Mouse (Mus musculus) macrophage (primary cell): ENCODE measurements around the gene Ccdc34. TPM values are rescaled to one million over a fixed set of nuclear protein-coding genes. Genes with fewer than 3 reads are reported as not detected.

Source experiments
- H3K27ac ChIP-seq: fragments of 350-480 bp; formaldehyde crosslinking; 2 replicates; pipeline ENCODE4 v1.9.0; 2021
- H3K36me3 ChIP-seq: fragments of 350-480 bp; formaldehyde crosslinking; 2 replicates; pipeline ENCODE4 v1.9.0; 2021; ENCODE audit errors: inconsistent target
- H3K4me3 ChIP-seq: fragments of 350-480 bp; formaldehyde crosslinking; 2 replicates; pipeline ENCODE4 v1.9.0; 2021; ENCODE audit errors: inconsistent target
- H3K79me2 ChIP-seq: fragments of 350-480 bp; formaldehyde crosslinking; 2 replicates; pipeline ENCODE4 v1.9.0; 2021; ENCODE audit errors: inconsistent target
- WGBS: methylation state at CpG from one replicate; pipeline ENCODE4 v1.1.7; 2026; ENCODE audit warnings: inconsistent platforms; ENCODE audit not compliant: missing documents; 5-methylcytosine and 5-hydroxymethylcytosine counted together
- polyA plus RNA-seq: library from polyadenylated mRNA; stranded (reverse); fragments of 250-400 nt; gene quantifications from 3 replicates; pipeline ENCODE4 v1.2.4, GENCODE M21; 2018; ENCODE audit warnings: inconsistent platforms

Ccdc34 gene
- polyA plus RNA-seq, 1 experiment from 2014 or later: 9.4 TPM

GRCm38 (mm10) chr2:110168361-110168760 lies 150.7 kb downstream of the Ccdc34 start:
- Histone ChIP-seq H3K79me2 (no peaks in the 10 kb centered on the region), H3K27ac (no peak overlapping the region), H3K4me3 (no peak overlapping the region), H3K36me3 (no peaks in the 10 kb centered on the region)

- 53% methylated on average over 7 of the region's 7 CpGs for WGBS
Observed at GRCm38 (mm10) chr2:110172456-110172855, 154.8 kb downstream of the Ccdc34 start.

GRCm38 (mm10) chr2:110173818-110174247 lies 156.2 kb downstream of the Ccdc34 start:
- WGBS: 73% methylated on average over 7 of the region's 7 CpGs
- no peaks in the 10 kb centered on the region for H3K79me2 ChIP-seq

More at GRCm38 (mm10) chr2:110172456-110172855, 154.8 kb downstream of the Ccdc34 start:
- no peaks in the 10 kb centered on the region for H3K79me2 ChIP-seq
- no peaks in the 10 kb centered on the region for H3K36me3 ChIP-seq
- no peak overlapping the region for H3K27ac ChIP-seq
- no peak overlapping the region for H3K4me3 ChIP-seq

GRCm38 (mm10) chr2:110176761-110177400 lies 159.3 kb downstream of the Ccdc34 start:
- 60% methylated on average over 2 of the region's 2 CpGs for WGBS
- no peaks in the 10 kb centered on the region for H3K79me2 ChIP-seq
- H3K36me3 ChIP-seq: no peaks in the 10 kb centered on the region
- no peak overlapping the region for H3K27ac ChIP-seq
- no peak overlapping the region for H3K4me3 ChIP-seq

More at GRCm38 (mm10) chr2:110173818-110174247, 156.2 kb downstream of the Ccdc34 start:
- no peak overlapping the region for H3K27ac ChIP-seq
- no peaks in the 10 kb centered on the region for H3K36me3 ChIP-seq
- H3K4me3 ChIP-seq: no peak overlapping the region

GRCm38 (mm10) chr2:110177406-110177805 lies 159.8 kb downstream of the Ccdc34 start:
- no peak overlapping the region for H3K27ac ChIP-seq
- 14% methylated on average over 2 of the region's 2 CpGs for WGBS
- no peaks in the 10 kb centered on the region for H3K36me3 ChIP-seq
- no peak overlapping the region for H3K4me3 ChIP-seq
- no peaks in the 10 kb centered on the region for H3K79me2 ChIP-seq

GRCm38 (mm10) chr2:110177879-110178278 lies 160.3 kb downstream of the Ccdc34 start:
- 80% methylated on average over 7 of the region's 7 CpGs for WGBS
- Histone ChIP-seq H3K79me2 (no peaks in the 10 kb centered on the region), H3K36me3 (no peaks in the 10 kb centered on the region), H3K4me3 (no peak overlapping the region), H3K27ac (no peak overlapping the region)

GRCm38 (mm10) chr2:110179669-110180315 lies 162.2 kb downstream of the Ccdc34 start:
- H3K36me3 ChIP-seq: no peaks in the 10 kb centered on the region
- no peaks in the 10 kb centered on the region for H3K79me2 ChIP-seq
- H3K27ac ChIP-seq: no peak overlapping the region
- H3K4me3 ChIP-seq: no peak overlapping the region
- 8% methylated on average over 10 of the region's 10 CpGs for WGBS

GRCm38 (mm10) chr2:110180316-110180670 lies 162.7 kb downstream of the Ccdc34 start:
- 42% methylated on average over 7 of the region's 7 CpGs for WGBS

GRCm38 (mm10) chr2:110181666-110182065 lies 164.0 kb downstream of the Ccdc34 start:
- Histone ChIP-seq H3K27ac (no peak overlapping the region), H3K36me3 (no peaks in the 10 kb centered on the region), H3K79me2 (no peaks in the 10 kb centered on the region), H3K4me3 (no peak overlapping the region)
- WGBS: 78% methylated on average over 6 of the region's 6 CpGs

More at GRCm38 (mm10) chr2:110180316-110180670, 162.7 kb downstream of the Ccdc34 start:
- Histone ChIP-seq H3K4me3 (no peak overlapping the region), H3K36me3 (no peaks in the 10 kb centered on the region), H3K27ac (no peak overlapping the region), H3K79me2 (no peaks in the 10 kb centered on the region)

- H3K27ac ChIP-seq: no peak overlapping the region
- H3K36me3 ChIP-seq: no peaks in the 10 kb centered on the region
- H3K4me3 ChIP-seq: no peak overlapping the region
- no peaks in the 10 kb centered on the region for H3K79me2 ChIP-seq
- WGBS: 71% methylated on average over 6 of the region's 6 CpGs
Observed at GRCm38 (mm10) chr2:110182248-110182647, 164.6 kb downstream of the Ccdc34 start.

- Histone ChIP-seq H3K27ac (no peak overlapping the region), H3K36me3 (no peaks in the 10 kb centered on the region), H3K4me3 (no peak overlapping the region), H3K79me2 (no peaks in the 10 kb centered on the region)
- 82% methylated on average over 4 of the region's 4 CpGs for WGBS
Observed at GRCm38 (mm10) chr2:110182795-110183486, 165.3 kb downstream of the Ccdc34 start.

GRCm38 (mm10) chr2:110184071-110184470 lies 166.5 kb downstream of the Ccdc34 start:
- Histone ChIP-seq H3K27ac (no peak overlapping the region), H3K36me3 (no peaks in the 10 kb centered on the region), H3K79me2 (no peaks in the 10 kb centered on the region), H3K4me3 (no peak overlapping the region)
- WGBS: 100% methylated on average over 1 of the region's 1 CpGs

GRCm38 (mm10) chr2:110186427-110186980 lies 168.9 kb downstream of the Ccdc34 start:
- Histone ChIP-seq H3K4me3 (no peak overlapping the region), H3K27ac (no peak overlapping the region), H3K79me2 (no peaks in the 10 kb centered on the region), H3K36me3 (no peaks in the 10 kb centered on the region)
- WGBS: 43% methylated on average over 6 of the region's 6 CpGs

- WGBS: 81% methylated on average over 4 of the region's 4 CpGs
- H3K27ac ChIP-seq: no peak overlapping the region
- no peaks in the 10 kb centered on the region for H3K79me2 ChIP-seq
- no peaks in the 10 kb centered on the region for H3K36me3 ChIP-seq
- no peak overlapping the region for H3K4me3 ChIP-seq
Observed at GRCm38 (mm10) chr2:110188696-110189397, 171.2 kb downstream of the Ccdc34 start.
